Mouse (Mus musculus) hindbrain, embryonic 11.5 days (tissue): Measurements from ENCODE around the gene Hnrnph2. TPM values are rescaled to one million over a fixed set of nuclear protein-coding genes. Genes with fewer than 3 reads are reported as not detected.
A peak's percentile ranks its signal among the peaks of the same experiment; 100 is the strongest.

Experiments used
- ATAC-seq: fragments of 200-750 bp; cut with Nextera tagmentation; 2 replicates; pipeline ENCODE4 v1.8.0; 2017; ENCODE audit warnings: mild to moderate bottlenecking, moderate TSS enrichment, moderate library complexity; ENCODE audit not compliant: low FRiP score
- DNase-seq: peaks from one replicate; pipeline ENCODE4 v3.0.0-alpha.2; 2015; ENCODE audit warnings: low spot score
- H3K27ac ChIP-seq: fragments of 300-500 bp; sonication (generic); 2 replicates; pipeline ENCODE4 v1.5.1; 2014; ENCODE audit warnings: mild to moderate bottlenecking, low read depth, low read length
- H3K27me3 ChIP-seq: fragments of 300-500 bp; sonication (generic); 2 replicates; pipeline ENCODE4 v1.6.1; 2014; ENCODE audit warnings: mild to moderate bottlenecking, low read length, moderate library complexity, mixed read lengths; ENCODE audit not compliant: control insufficient read depth, insufficient read depth
- H3K36me3 ChIP-seq: fragments of 300-500 bp; sonication (generic); 2 replicates; pipeline ENCODE4 v1.6.1; 2014; ENCODE audit warnings: mild to moderate bottlenecking, low read length, moderate library complexity, mixed read lengths; ENCODE audit not compliant: control insufficient read depth, insufficient read depth
- H3K4me1 ChIP-seq: fragments of 300-500 bp; sonication (generic); replicated peaks from 2 replicates; pipeline ENCODE4 v1.6.1; 2014; ENCODE audit warnings: low read length, mixed read lengths; ENCODE audit not compliant: control insufficient read depth, insufficient read depth
- H3K4me2 ChIP-seq: fragments of 300-500 bp; sonication (generic); replicated peaks from 2 replicates; pipeline ENCODE4 v1.6.1; 2014; ENCODE audit warnings: mild to moderate bottlenecking, low read depth, low read length
- H3K4me3 ChIP-seq: fragments of 300-500 bp; sonication (generic); 2 replicates; pipeline ENCODE4 v1.5.1; 2014; ENCODE audit warnings: low read depth, low read length
- H3K9ac ChIP-seq: fragments of 300-500 bp; sonication (generic); 2 replicates; pipeline ENCODE4 v1.6.1; 2014; ENCODE audit warnings: low read depth, low read length
- H3K9me3 ChIP-seq: fragments of 300-500 bp; sonication (generic); 2 replicates; pipeline ENCODE4 v1.6.1; 2016; ENCODE audit warnings: low read length; ENCODE audit not compliant: control insufficient read depth
- WGBS: fragments of 180-500 bp; shearing (Covaris S2); extraction: QIAGEN DNeasy Blood & Tissue Kit; methylation state at CpG from one replicate; pipeline ENCODE4 v1.1.7; 2014; 5-methylcytosine and 5-hydroxymethylcytosine counted together
- polyA plus RNA-seq: library from polyadenylated mRNA; unstranded; fragments of >200 nt; fragmentation: Nextera tagmentation; extraction: Ambion mirVana; gene quantifications from 2 replicates; pipeline ENCODE4 v1.2.1, GENCODE M21; 2014

The Hnrnph2 gene
- 127 and 174 TPM in 2 replicates for polyA plus RNA-seq

- Histone ChIP-seq H3K27ac (peak within 1 kb of the TSS; percentile 88), H3K27me3 (no peaks in the 10 kb centered on the region), H3K9me3 (no peaks in the 10 kb centered on the region), H3K4me1 (no peaks in the 10 kb centered on the region), H3K4me3 (peak within 1 kb of the TSS; percentile 49), H3K9ac (peak within 1 kb of the TSS; percentile 58), H3K36me3 (no peaks in the 10 kb centered on the region), H3K4me2 (peak within 1 kb of the TSS; percentile 44)
- 17% methylated on average over 33 of the region's 33 CpGs for WGBS
- peak; percentile 91 for DNase-seq
- ATAC-seq: peak; percentile 98
Measured at GRCm38 (mm10) chrX:134600659-134601379, at the start of gene Hnrnph2, which contains the start of gene Gla. TSS of gene Hnrnph2 (plus strand) at chrX:134601179. TSS of gene Gla (minus strand) at chrX:134601125.

DNA sequence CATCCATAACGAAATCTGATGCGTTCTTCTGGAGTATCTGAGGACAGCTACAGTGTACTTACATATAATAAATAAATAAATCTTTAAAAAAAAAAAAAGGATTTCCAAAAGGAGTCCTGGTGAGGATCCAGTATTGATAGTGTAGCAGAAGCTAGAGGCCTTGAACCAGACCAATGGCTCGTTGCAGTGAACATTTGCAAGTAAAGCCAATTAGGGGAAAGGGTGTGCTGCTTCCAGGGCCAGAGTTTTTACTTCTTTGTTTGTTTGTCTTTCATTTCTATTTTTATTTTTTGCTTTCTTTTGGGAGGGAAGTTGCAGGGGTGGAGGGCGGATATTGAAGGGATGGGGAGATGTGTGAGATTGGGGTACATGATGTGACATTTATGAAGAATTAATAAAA, 47.7 kb upstream of the Hnrnph2 start:
- 90% methylated on average over 4 of the region's 4 CpGs for WGBS
- Histone ChIP-seq H3K36me3 (no peaks in the 10 kb centered on the region), H3K27me3 (no peaks in the 10 kb centered on the region), H3K4me1 (no peaks in the 10 kb centered on the region), H3K9me3 (no peaks in the 10 kb centered on the region), H3K4me3 (no peak overlapping the region), H3K27ac (no peak overlapping the region), H3K4me2 (no peak overlapping the region), H3K9ac (no peak overlapping the region)
- DNase-seq: no peak
- ATAC-seq: no peak

DNA sequence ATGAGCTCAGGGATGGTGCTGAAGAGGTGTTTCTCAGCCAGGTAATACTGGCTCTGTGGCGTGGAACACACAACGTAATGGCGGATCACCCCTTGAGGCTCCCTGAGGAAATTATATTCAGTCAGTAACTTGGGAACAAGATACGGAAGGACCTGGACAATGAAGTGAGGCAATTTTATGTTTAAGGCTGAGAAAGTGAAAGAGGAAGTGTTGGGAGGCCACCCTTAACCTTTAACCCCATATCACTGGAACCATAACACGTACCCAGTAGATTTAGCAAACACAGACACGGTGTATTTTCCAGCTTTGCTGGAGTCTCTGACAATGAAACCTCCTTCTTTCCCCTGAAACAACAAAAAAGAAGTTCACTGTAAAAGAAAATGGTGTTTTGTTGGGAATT, 46.6 kb upstream of the Hnrnph2 start:
- H3K27ac ChIP-seq: no peak overlapping the region
- ATAC-seq (no peak), DNase-seq (no peak)
- no peaks in the 10 kb centered on the region for H3K27me3 ChIP-seq
- no peaks in the 10 kb centered on the region for H3K9me3 ChIP-seq
- no peak overlapping the region for H3K9ac ChIP-seq
- H3K4me1 ChIP-seq: no peaks in the 10 kb centered on the region
- H3K36me3 ChIP-seq: no peaks in the 10 kb centered on the region
- WGBS: 74% methylated on average over 6 of the region's 6 CpGs
- no peak overlapping the region for H3K4me2 ChIP-seq
- no peak overlapping the region for H3K4me3 ChIP-seq

DNA sequence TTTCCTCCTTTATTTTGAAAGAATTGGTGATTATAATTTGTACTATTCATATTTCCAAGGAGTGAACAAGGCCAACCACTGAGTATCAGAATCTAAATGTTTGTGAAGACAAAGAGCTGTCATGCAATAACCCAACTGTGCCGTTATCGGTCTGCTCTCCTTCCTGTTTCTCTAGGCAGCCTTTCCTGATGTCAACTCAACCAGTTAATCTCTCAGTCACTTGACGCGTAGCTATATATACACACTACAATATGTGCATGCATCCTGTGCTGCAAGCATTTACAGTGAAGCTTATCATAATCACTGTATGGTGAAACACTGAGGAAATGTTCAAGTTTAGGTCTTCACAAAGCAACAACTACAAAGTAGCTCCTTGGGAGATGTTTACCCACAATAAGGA, 36.7 kb upstream of the Hnrnph2 start:
- no peak for DNase-seq
- 91% methylated on average over 4 of the region's 4 CpGs for WGBS

GRCm38 (mm10) chrX:134566536-134567222, 34.3 kb upstream of the Hnrnph2 start:
- no peak for DNase-seq
- Histone ChIP-seq H3K9ac (no peak overlapping the region), H3K4me2 (no peak overlapping the region), H3K4me1 (no peaks in the 10 kb centered on the region), H3K27ac (no peak overlapping the region), H3K27me3 (no peaks in the 10 kb centered on the region), H3K36me3 (no peaks in the 10 kb centered on the region), H3K4me3 (no peak overlapping the region), H3K9me3 (no peaks in the 10 kb centered on the region)
- WGBS: 79% methylated on average over 8 of the region's 8 CpGs
- ATAC-seq: no peak

More for the DNA sequence above, 36.7 kb upstream of the Hnrnph2 start:
- Histone ChIP-seq H3K4me2 (no peak overlapping the region), H3K9me3 (no peaks in the 10 kb centered on the region), H3K4me3 (no peak overlapping the region), H3K9ac (no peak overlapping the region), H3K27ac (no peak overlapping the region), H3K4me1 (no peaks in the 10 kb centered on the region), H3K36me3 (no peaks in the 10 kb centered on the region), H3K27me3 (no peaks in the 10 kb centered on the region)
- no peak for ATAC-seq

- H3K4me2 ChIP-seq: no peak overlapping the region
- no peak overlapping the region for H3K4me3 ChIP-seq
- no peak overlapping the region for H3K27ac ChIP-seq
- no peaks in the 10 kb centered on the region for H3K9me3 ChIP-seq
- ATAC-seq (no peak), DNase-seq (no peak)
- H3K4me1 ChIP-seq: no peaks in the 10 kb centered on the region
- no peaks in the 10 kb centered on the region for H3K27me3 ChIP-seq
- 84% methylated on average over 4 of the region's 4 CpGs for WGBS
- H3K9ac ChIP-seq: no peak overlapping the region
- H3K36me3 ChIP-seq: no peaks in the 10 kb centered on the region
Measured at GRCm38 (mm10) chrX:134577896-134578295, 23.1 kb upstream of the Hnrnph2 start.

- Histone ChIP-seq H3K4me2 (no peak overlapping the region), H3K27me3 (no peaks in the 10 kb centered on the region), H3K4me3 (no peak overlapping the region), H3K36me3 (no peaks in the 10 kb centered on the region), H3K9ac (no peak overlapping the region), H3K4me1 (no peaks in the 10 kb centered on the region), H3K9me3 (no peaks in the 10 kb centered on the region), H3K27ac (no peak overlapping the region)
- ATAC-seq (no peak), DNase-seq (no peak)
- 84% methylated on average over 14 of the region's 14 CpGs for WGBS
Measured at GRCm38 (mm10) chrX:134580528-134581305, 20.3 kb upstream of the Hnrnph2 start.

GRCm38 (mm10) chrX:134582270-134582669, 18.7 kb upstream of the Hnrnph2 start:
- no peak for ATAC-seq
- no peaks in the 10 kb centered on the region for H3K27me3 ChIP-seq
- H3K4me2 ChIP-seq: no peak overlapping the region
- no peak overlapping the region for H3K27ac ChIP-seq
- no peaks in the 10 kb centered on the region for H3K4me1 ChIP-seq
- no peaks in the 10 kb centered on the region for H3K36me3 ChIP-seq
- H3K9ac ChIP-seq: no peak overlapping the region
- 83% methylated on average over 11 of the region's 11 CpGs for WGBS
- no peak for DNase-seq
- no peaks in the 10 kb centered on the region for H3K9me3 ChIP-seq
- H3K4me3 ChIP-seq: no peak overlapping the region
